Mouse (Mus musculus): ENCODE measurements around the gene Ccdc114. TPM values are rescaled to one million over a fixed set of nuclear protein-coding genes. Genes with fewer than 3 reads are reported as not detected.
A peak's percentile ranks its signal among the peaks of the same experiment; 100 is the strongest.
"Not testable (repeated sequence)": the region's sequence is repeated elsewhere in the genome, so short reads cannot be mapped to it uniquely, and the experiment has no call there.

Ccdc114 gene
- total RNA-seq, 2 experiments from 2014 or later, result 0.89 to 1.3 TPM

GRCm38 (mm10) chr7:45919083-45919671 is 4.7 kb upstream of the Ccdc114 start:
- peak; percentile 22 to 41 for DNase-seq

GRCm38 (mm10) chr7:45919761-45920160 is 4.1 kb upstream of the Ccdc114 start:
- DNase-seq, result no peak

GRCm38 (mm10) chr7:45920583-45921241 is 3.2 kb upstream of the Ccdc114 start:
- peak; percentile 61 to 68 for DNase-seq

DNA sequence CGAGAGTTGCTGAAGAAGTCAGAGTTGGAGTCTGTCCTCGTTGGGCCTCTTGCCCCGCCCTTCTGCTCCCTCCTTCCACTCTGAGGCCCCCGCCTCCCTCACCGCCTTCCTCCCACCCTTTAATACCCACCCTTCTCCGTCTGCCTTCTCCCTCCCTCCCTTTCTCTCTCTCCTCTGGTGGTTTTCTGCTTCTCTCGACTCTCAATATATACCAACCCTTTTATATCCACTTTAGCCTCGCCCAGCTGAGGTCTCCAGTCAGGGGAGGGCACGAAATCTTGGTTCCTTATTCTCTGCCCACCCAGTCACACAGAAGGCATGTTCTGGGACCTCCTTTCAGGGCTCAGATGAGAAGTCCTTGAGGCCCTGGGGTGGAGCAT is 2.6 kb upstream of the Ccdc114 start, which contains the start of gene Emp3:
Gene Emp3 (minus strand): TSS at position 163 of the 380 bp plus-strand sequence.
- peak; percentile 78 to 84 for DNase-seq

- DNase-seq, result peak in 1 of 2 experiments; percentile 40
These were observed 1.8 kb upstream of the Ccdc114 start for GRCm38 (mm10) chr7:45921950-45922600.

- peak; percentile 97 to 98 for DNase-seq
These were observed 727 bp upstream of the Ccdc114 start for GRCm38 (mm10) chr7:45922928-45923761.

- peak in 1 of 2 experiments; percentile 31 for DNase-seq
These were observed 551 bp downstream of the Ccdc114 start for GRCm38 (mm10) chr7:45924429-45924816.

GRCm38 (mm10) chr7:45928626-45929295 is 4.9 kb downstream of the Ccdc114 start:
- no peak for DNase-seq

DNA sequence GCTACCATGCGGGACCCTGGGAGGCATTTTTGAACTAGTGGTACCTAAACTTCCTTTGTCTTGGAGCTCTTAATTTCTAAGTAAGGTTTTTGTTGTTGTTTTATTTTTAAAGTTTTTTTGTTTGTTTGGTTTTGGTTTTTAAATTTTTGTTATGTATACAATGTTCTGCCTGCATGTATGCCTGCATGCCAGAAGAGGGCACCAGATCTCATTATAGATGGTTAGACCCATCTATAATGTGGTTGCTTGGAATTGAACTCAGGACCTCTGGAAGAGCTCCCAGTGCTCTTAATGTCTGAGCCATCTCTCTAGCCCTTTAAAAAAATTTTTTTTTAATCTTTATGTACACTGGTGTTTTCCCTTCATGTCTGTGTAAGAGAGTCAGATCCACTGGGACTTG is 5.8 kb downstream of the Ccdc114 start:
- DNase-seq, result no peak

GRCm38 (mm10) chr7:45933766-45934165 is 9.9 kb downstream of the Ccdc114 start:
- not testable (repeated sequence) for DNase-seq

- DNase-seq, result peak; percentile 61 to 78
These were observed 11.2 kb downstream of the Ccdc114 start for GRCm38 (mm10) chr7:45935114-45935513.

- DNase-seq, result no peak
These were observed 16.0 kb downstream of the Ccdc114 start for GRCm38 (mm10) chr7:45939836-45940235.

GRCm38 (mm10) chr7:45941986-45942385 is 18.1 kb downstream of the Ccdc114 start:
- no peak for DNase-seq

GRCm38 (mm10) chr7:45943280-45943679 is 19.4 kb downstream of the Ccdc114 start:
- not testable (repeated sequence) for DNase-seq

- no peak for DNase-seq
These were observed 25.2 kb downstream of the Ccdc114 start for GRCm38 (mm10) chr7:45949061-45949460.

DNA sequence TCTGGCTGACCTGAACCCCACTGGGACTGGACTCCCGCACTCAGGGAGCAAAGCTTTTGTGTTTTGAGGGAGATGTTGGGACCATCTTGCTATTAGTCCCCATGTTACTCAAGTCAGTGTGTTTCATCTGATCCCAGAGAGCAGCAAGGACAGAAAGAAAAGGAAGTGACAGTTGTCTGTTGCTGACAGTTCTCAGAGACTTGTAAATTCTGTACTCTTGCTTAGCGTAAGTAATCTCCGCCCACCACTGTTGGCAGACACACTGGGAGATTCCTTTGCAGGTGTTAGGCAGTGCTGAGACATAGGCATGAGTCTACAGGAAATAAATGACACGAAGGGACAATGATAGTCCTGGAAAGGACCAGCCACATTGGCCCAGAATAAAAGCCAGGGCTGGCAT is 32.7 kb downstream of the Ccdc114 start:
- no peak for DNase-seq

DNA sequence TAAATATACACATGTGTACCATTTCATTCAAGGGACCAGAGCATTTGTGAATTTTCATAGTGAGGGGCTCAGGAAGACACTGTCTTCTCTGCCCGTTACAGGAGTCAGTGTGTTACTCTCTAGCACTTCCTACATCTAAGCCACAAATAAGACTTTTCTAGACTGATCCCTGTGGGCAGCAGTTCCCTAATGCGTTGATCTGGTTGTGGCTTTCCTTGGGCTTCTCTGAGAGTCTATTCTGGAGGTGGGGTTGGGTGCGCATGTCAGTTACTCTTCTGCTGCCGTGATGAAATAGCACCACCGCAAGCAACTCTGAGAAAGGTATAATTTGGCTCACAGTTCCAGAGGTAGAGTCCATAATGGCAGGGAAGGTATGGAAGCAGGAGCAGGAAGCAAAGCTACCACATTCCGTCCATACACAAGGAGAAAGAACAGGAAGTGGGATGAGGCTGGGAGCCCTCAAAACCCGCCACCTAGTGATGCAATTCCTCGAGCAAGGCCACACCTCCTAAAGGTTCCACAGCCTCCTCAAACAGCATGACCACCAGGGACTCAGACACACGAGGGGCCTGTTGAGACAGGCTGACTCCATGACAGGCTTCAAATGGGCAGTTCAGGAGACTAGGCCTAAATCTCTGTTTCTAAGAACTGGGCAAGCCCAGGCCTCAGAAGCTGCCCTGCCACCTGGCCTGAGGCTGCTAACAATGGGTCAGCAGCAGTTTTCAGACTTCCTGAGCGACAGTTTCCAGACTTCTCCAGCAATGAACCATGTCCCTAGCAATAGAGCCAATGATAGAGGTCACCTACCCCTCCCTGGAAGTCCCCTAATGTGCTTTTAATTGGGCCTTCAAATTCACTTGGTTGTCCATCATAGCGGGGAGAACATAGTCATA is 48.2 kb downstream of the Ccdc114 start:
- DNase-seq, result no peak

- DNase-seq, result no peak
These were observed 49.4 kb downstream of the Ccdc114 start for GRCm38 (mm10) chr7:45973271-45973687.

- no peak for DNase-seq
These were observed 50.2 kb downstream of the Ccdc114 start for GRCm38 (mm10) chr7:45974103-45974502.

DNA sequence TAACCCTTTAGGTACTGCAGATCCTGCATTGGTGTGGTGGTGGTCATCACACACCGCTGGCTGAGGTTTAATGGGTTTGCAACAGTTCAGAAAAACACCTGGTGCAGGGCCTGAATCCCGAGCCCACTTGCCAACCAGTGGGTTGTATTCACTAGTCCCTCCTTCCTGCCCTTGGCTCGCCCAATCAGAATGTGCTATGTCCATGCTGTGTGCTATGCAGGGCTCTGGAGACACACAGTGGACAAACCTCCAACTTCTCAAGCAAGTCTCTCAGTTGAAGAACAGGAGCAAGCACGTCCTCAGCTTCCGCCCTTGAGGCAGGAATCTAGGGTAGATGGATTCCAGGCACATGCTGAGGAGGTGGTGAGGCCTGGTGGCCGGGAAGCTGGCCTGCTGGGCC is 50.6 kb downstream of the Ccdc114 start:
- no peak for DNase-seq

DNA sequence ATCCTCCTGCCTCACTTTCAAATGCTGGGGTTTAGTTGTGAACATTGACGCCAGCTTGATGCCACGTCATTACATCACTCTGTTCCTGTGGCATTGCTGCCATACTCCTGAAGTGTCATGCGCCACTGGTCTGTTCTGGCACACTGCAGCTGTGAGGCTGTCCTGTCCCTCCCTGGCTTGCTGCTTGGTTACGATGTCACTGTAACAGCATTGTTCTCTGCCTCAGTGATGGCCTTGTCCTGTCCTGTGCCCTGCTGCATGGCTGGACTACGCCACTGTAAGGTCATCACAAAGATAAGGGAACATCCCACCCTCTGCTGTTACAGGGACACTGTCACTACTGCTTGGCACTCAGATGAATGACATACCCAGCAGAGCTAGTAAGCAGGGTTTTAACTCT is 57.7 kb downstream of the Ccdc114 start:
- no peak for DNase-seq
